ENCODE assay signal across 9 mouse cellular contexts in the genomic region with DNA sequence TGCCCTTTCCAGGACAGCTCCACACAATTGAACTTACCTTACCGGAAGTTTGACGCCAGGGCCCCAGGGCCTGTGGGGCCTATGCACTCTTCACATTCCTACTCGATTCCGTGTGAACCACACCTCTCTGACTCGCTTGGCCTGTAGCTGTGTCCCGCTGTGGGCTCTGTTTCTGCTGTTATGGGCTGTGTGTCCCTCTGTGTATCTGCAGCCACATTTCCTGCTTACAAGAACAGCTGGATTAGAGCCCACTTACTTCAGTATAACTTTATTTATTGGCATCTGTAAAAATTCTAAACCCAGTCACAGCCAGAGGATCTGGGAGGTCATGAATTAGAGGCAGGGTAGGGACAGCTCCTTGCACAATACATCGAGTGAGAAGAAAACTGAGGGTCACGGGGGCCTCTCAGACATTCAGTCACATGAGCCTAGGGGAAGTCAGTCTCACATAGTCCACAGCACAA. TPM values are rescaled to one million over a fixed set of nuclear protein-coding genes. Genes with fewer than 3 reads are reported as not detected.
DNase-seq lines count a peak whose midpoint lies in the region; ATAC-seq lines count a peak whose summit lies in the region.
"Had no signal": no experiment of that assay in that cellular context is flagged by ENCODE, and none has a peak within 500 bp of the region (broad histone marks: within the 10 kb centered on the region; RNA-seq: fewer than 3 reads in every experiment).

No protein-coding gene starts in this region.

- ATAC-seq in hindbrain, embryonic 16.5 days, result no peak
- peak; percentile 73; the same call in 1 of the 2 replicates for ATAC-seq in embryonic facial prominence, embryonic 12.5 days (ENCODE audit: insufficient number of reproducible peaks, insufficient read depth, low FRiP score, low TSS enrichment)
- ATAC-seq in stomach, embryonic 16.5 days (ENCODE audit: insufficient read depth, low FRiP score), result peak; percentile 70; the same call in 1 of the 2 replicates
- ATAC-seq in frontal cortex, adult (ENCODE audit: low TSS enrichment), result no peak

- peaks cover 23% of the 10 kb centered on the region for H3K4me1 ChIP-seq in hindbrain, embryonic 10.5 days (replicated peaks)
- H3K4me1 ChIP-seq in hindbrain, embryonic 16.5 days (ENCODE audit: control insufficient read depth, insufficient read depth, low read depth, low read length), result no peaks in the 10 kb centered on the region
- H3K4me1 ChIP-seq in embryonic facial prominence, embryonic 12.5 days, result peaks cover 8% of the 10 kb centered on the region
- H3K4me1 ChIP-seq in stomach, embryonic 16.5 days (ENCODE audit: control insufficient read depth, insufficient read depth, low read length), result peaks cover 12% of the 10 kb centered on the region

- no peak overlapping the region for H3K4me3 ChIP-seq in hindbrain, embryonic 10.5 days
- H3K4me3 ChIP-seq in hindbrain, embryonic 16.5 days (ENCODE audit: low read length), result no peak overlapping the region
- no peak overlapping the region for H3K4me3 ChIP-seq in embryonic facial prominence, embryonic 12.5 days
- H3K4me3 ChIP-seq in stomach, embryonic 16.5 days (replicated peaks; ENCODE audit: low read length), result no peak overlapping the region

- H3K36me3 ChIP-seq in hindbrain, embryonic 10.5 days, result no peaks in the 10 kb centered on the region
- H3K36me3 ChIP-seq in hindbrain, embryonic 16.5 days (ENCODE audit: control insufficient read depth, insufficient read depth, low read length), result no peaks in the 10 kb centered on the region
- H3K36me3 ChIP-seq in embryonic facial prominence, embryonic 12.5 days, result no peaks in the 10 kb centered on the region
- H3K36me3 ChIP-seq in stomach, embryonic 16.5 days (ENCODE audit: control insufficient read depth, insufficient read depth, low read length), result no peaks in the 10 kb centered on the region

- no peaks in the 10 kb centered on the region for H3K9me3 ChIP-seq in hindbrain, embryonic 10.5 days
- H3K9me3 ChIP-seq in hindbrain, embryonic 16.5 days (ENCODE audit: control insufficient read depth, low read length), result no peaks in the 10 kb centered on the region
- H3K9me3 ChIP-seq in embryonic facial prominence, embryonic 12.5 days, result no peaks in the 10 kb centered on the region
- no peaks in the 10 kb centered on the region for H3K9me3 ChIP-seq in stomach, embryonic 16.5 days (replicated peaks; ENCODE audit: control insufficient read depth, low read length)

- DNase-seq in hindbrain, embryonic 10.5 days (ENCODE audit: low spot score), result peak; percentile 29
- DNase-seq in kidney, postnatal 36 days, result peak; percentile 37 to 38
- DNase-seq in layer of hippocampus, adult 18-20 months (ENCODE audit: low spot score in 2 of 2), result no peak
- DNase-seq in thymus, postnatal 14 days, result no peak
- DNase-seq: gastrocnemius, postnatal 36 days had no signal

- H3K4me2 ChIP-seq in hindbrain, embryonic 16.5 days (ENCODE audit: low read length), result no peak overlapping the region
- no peak overlapping the region for H3K4me2 ChIP-seq in embryonic facial prominence, embryonic 12.5 days (replicated peaks)
- no peak overlapping the region for H3K4me2 ChIP-seq in stomach, embryonic 16.5 days (ENCODE audit: low read depth, low read length)

- no peaks in the 10 kb centered on the region for H3K27me3 ChIP-seq in hindbrain, embryonic 10.5 days (ENCODE audit: insufficient read depth, poor library complexity, severe bottlenecking)
- no peaks in the 10 kb centered on the region for H3K27me3 ChIP-seq in hindbrain, embryonic 16.5 days (replicated peaks; ENCODE audit: control insufficient read depth, insufficient read depth, low read length)
- no peaks in the 10 kb centered on the region for H3K27me3 ChIP-seq in embryonic facial prominence, embryonic 12.5 days
- no peaks in the 10 kb centered on the region for H3K27me3 ChIP-seq in stomach, embryonic 16.5 days (ENCODE audit: control insufficient read depth, insufficient read depth, low read length)

- no peak overlapping the region; the same call in 1 of the 2 replicates for H3K27ac ChIP-seq in hindbrain, embryonic 10.5 days
- H3K27ac ChIP-seq in hindbrain, embryonic 16.5 days (ENCODE audit: low read depth, low read length), result no peak overlapping the region
- no peak overlapping the region for H3K27ac ChIP-seq in embryonic facial prominence, embryonic 12.5 days
- peak overlapping the region; percentile 47; the same call in 1 of the 2 replicates for H3K27ac ChIP-seq in stomach, embryonic 16.5 days (ENCODE audit: low read length)

- no peak overlapping the region for H3K9ac ChIP-seq in hindbrain, embryonic 16.5 days (ENCODE audit: low read depth, low read length)
- no peak overlapping the region for H3K9ac ChIP-seq in embryonic facial prominence, embryonic 12.5 days
- H3K9ac ChIP-seq in stomach, embryonic 16.5 days (ENCODE audit: low read length), result no peak overlapping the region

- 47% methylated on average over 8 of the region's 8 CpGs for WGBS in hindbrain, embryonic 10.5 days
- WGBS in hindbrain, embryonic 16.5 days, result 68% methylated on average over 8 of the region's 8 CpGs
- 19% methylated on average over 8 of the region's 8 CpGs for WGBS in embryonic facial prominence, embryonic 12.5 days
- 28% methylated on average over 8 of the region's 8 CpGs for WGBS in stomach, embryonic 16.5 days

RNA-seq across cellular contexts. Expression of a gene that starts 20.9 kb away (rescaled TPM):
- polyA plus RNA-seq in hindbrain, embryonic 10.5 days (2016; fragmentation: Nextera tagmentation; extraction: Ambion mirVana), result 5.1 TPM in 2 replicates
- polyA plus RNA-seq in hindbrain, embryonic 16.5 days (2015; fragmentation: Nextera tagmentation; extraction: Ambion mirVana), result 2.6 and 4.2 TPM in 2 replicates
- polyA plus RNA-seq in embryonic facial prominence, embryonic 12.5 days (2016; fragmentation: Nextera tagmentation; extraction: Ambion mirVana), result 4.4 and 5.5 TPM in 2 replicates
- 8.5 and 9.3 TPM in 2 replicates for polyA plus RNA-seq in stomach, embryonic 16.5 days (2015; fragmentation: Nextera tagmentation; extraction: Ambion mirVana)
- total RNA-seq in layer of hippocampus, adult 18-20 months (2021), result 1 to 10 TPM; 3.0 to 3.3 TPM

Comparison
In these comparisons a context has a peak if more than half of its experiments do, and no peak if none do; other contexts are left out.
1. DNase-seq: peak in hindbrain, embryonic 10.5 days (single experiment) and kidney, postnatal 36 days (2 of 2); none in layer of hippocampus, adult 18-20 months (0 of 2) and thymus, postnatal 14 days (single experiment).
2. ATAC-seq: peak in embryonic facial prominence, embryonic 12.5 days (single experiment) and stomach, embryonic 16.5 days (single experiment); none in hindbrain, embryonic 16.5 days (single experiment) and frontal cortex, adult (single experiment).